1 mouse cellular context compared by ENCODE assay signal in the genomic region with DNA sequence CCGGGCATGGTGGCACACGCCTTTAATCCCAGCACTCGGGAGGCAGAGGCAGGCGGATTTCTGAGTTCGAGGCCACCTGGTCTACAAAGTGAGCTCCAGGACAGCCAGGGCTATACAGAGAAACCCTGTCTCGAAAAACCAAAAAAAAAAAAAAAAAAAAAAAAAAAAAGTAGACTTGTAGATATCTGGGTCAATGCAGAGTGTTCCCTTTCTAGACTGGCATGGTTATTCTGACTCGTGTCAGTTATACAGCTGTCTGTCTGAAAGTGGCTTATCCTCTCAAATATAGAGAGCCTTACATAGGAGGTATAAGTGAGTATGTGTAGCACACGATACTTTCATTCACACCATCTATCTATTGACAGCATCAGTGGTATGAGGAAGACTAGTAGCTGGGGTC. TPM values are rescaled to one million over a fixed set of nuclear protein-coding genes. Genes with fewer than 3 reads are reported as not detected.
"Had no signal": no experiment of that assay in that cellular context is flagged by ENCODE, and none has a peak within 500 bp of the region (broad histone marks: within the 10 kb centered on the region; RNA-seq: fewer than 3 reads in every experiment).

No protein-coding gene starts in this region.

RNA-seq across cellular contexts. Expression of a gene that starts 49.6 kb away (rescaled TPM):
- total RNA-seq: megakaryocyte, adult 5-6 weeks had no signal
